Mouse (Mus musculus) myocyte (in vitro differentiated cells): Measurements from ENCODE around the gene Sema6c.

Experiments
- CEBPB ChIP-seq: IDR thresholded peaks from 2 replicates; pipeline ENCODE4 v1.6.1; 2011; ENCODE audit warnings: mild to moderate bottlenecking, moderate library complexity; ENCODE audit not compliant: poor library complexity, insufficient read depth, severe bottlenecking
- MAX ChIP-seq: IDR thresholded peaks from one replicate; pipeline ENCODE4 v1.6.1; 2011; ENCODE audit warnings: low read depth, mild to moderate bottlenecking, control low read depth
- MYOG ChIP-seq, 3 experiments: IDR thresholded peaks; one replicate each; pipeline ENCODE4 v1.6.1; 2011; ENCODE audit warnings: control low read depth in 2 of 3, low read depth in 2 of 3, mild to moderate bottlenecking in 2 of 3; ENCODE audit not compliant: insufficient read length in 2 of 3, control insufficient read depth in 1 of 3, insufficient read depth in 1 of 3
- POLR2A ChIP-seq: IDR thresholded peaks from one replicate; pipeline ENCODE4 v1.6.1; 2011; ENCODE audit warnings: low read depth, mild to moderate bottlenecking, control low read depth, moderate library complexity; ENCODE audit not compliant: insufficient read length
- TCF12 ChIP-seq: IDR thresholded peaks from one replicate; pipeline ENCODE4 v1.6.1; 2011; ENCODE audit warnings: mild to moderate bottlenecking, control low read depth; ENCODE audit not compliant: poor library complexity, insufficient read depth, severe bottlenecking
- USF1 ChIP-seq: IDR thresholded peaks from one replicate; pipeline ENCODE4 v1.6.1; 2011; ENCODE audit warnings: low read depth, mild to moderate bottlenecking, control low read depth, moderate library complexity

DNA sequence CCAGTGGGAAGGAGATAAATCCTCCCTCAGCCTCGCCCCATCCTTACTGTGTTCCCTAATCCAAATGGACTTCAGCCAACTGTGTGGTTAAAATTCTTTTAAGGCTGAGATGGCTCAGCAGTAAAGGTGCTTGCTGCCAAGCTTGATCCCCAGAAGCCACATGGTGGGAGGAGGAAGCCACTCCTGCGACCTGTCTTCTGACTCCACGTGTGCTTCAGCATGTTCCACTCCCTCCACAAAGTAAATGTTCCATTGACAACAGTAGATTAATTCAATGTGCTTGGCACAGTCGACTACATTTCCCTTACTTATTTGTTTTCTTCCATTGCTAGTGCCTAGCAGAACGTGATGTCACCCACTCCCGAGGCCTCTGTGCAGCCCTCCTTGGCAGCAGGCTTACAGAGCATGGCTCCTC lies 34.5 kb downstream of the Sema6c start:
- no peak for TF ChIP-seq CEBPB
- no peak for TF ChIP-seq POLR2A
- TF ChIP-seq USF1: no peak
- no peak for TF ChIP-seq TCF12
- no peak for TF ChIP-seq MAX
- TF ChIP-seq MYOG (IDR thresholded peaks at IDR 0.05; ENCODE audit: control insufficient read depth in 1 of 3, insufficient read depth in 1 of 3, insufficient read length in 2 of 3, low read depth in 2 of 3): no peak
